Mouse (Mus musculus) thymus, postnatal 14 days (tissue): ENCODE results near the gene 1810049J17Rik.
A peak's percentile ranks its signal among the peaks of the same experiment; 100 is the strongest.
"Not testable (repeated sequence)": the region's sequence is repeated elsewhere in the genome, so short reads cannot be mapped to it uniquely, and the experiment has no call there.

ENCODE experiments used
- DNase-seq: peaks from one replicate; pipeline ENCODE4 v3.0.0; 2021

Gene 1810049J17Rik

DNA sequence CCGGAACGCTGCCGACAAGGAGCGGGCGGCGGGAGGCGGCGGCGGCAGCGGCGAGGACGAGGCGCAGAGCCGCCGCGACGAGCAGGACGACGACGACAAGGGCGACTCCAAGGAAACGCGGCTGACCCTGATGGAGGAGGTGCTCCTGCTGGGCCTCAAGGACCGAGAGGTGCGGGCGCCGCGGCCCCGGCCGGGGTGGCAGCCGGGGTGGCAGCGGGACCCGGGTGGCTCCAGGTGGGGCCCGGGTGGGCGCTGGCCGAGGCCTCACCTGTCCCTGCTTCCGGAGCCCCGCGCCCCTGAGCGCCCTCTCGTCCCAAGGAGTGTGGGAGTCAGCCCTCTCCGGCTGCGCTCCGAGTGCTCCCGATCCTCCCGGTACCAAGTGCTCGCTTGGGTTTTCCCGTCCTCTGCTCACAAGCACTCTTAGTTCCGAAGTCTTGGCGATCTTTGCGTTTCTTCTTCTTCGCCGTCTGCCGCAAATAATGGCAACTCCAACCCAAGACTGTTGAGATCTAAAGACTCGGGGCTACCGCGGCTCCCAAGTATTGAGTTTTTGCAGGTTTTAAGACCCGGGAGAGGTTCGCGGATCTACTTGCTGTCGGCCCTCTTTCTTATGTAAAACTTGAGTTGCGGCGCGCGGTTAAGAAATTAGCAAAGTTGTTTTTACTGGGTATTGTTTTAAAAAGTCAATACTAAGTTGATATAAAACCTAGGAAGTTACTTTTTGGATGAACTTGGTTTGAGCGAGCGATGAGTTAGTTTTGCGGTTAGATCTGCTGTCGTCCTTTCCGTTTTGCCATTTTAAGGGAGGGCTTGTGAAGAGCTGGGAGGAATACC lies at the start of gene 1810049J17Rik:
1810049J17Rik (minus strand) TSS at position 112 of the 834 bp plus-strand sequence.
- DNase-seq, result peak; percentile 66

DNA sequence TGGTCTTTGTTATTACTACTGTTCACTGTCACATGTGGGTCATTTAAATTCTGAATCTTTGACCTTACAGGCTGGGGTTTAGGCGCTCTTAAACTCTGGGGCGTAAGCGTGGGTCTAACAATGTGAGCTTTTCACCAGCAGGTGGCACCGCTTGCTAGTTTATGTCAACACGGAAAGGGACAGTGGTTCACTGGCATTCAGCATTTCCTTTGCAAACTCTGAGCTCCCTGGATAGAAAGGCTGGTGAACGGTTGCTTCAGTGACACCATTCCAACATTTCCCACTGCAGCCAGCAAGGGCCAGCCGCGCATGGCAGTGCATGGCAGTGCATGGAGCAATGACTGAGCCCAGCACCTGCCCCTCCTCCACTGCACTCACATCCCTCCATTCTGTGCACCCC lies 49.5 kb upstream of the 1810049J17Rik start:
- peak; percentile 78 for DNase-seq

DNA sequence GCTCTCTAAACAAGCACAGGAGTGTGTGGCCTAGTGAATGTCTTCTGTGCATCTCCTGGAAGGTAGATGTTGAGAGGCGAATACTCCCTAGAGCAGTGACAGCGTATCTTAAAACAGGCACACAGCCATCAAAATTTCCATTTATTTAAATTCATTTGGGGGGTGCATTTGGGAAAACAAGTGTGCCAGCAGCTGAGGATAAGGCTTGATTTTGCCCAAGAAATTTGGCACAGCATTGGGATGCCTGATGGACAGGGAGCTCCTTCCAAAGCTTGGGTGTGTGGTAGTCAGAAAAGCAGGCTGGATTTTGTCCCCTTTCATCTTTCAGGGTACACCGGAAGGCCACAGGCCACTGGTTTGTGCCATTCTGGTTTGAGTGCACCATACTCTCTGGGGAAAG lies 48.4 kb upstream of the 1810049J17Rik start:
- DNase-seq, result no peak

DNA sequence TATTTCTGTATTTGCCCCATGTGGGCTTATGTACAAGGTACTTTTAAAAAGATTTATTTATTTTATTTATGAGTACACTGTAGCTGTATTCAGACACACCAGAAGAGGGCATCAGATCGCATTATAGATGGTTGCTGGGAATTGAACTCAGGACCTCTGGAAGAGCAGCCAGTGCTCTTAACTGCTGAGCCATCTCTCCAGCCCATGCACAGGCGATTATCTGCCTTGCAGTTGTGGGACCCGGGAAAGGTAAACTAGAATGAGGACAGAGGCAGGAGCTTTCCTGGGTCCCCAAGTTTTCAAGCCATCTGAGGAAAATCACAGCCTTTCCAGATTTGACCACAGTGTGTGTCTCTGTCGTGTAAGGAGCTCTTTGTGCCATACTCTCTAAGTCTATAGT lies 47.2 kb upstream of the 1810049J17Rik start:
- DNase-seq, result no peak

DNA sequence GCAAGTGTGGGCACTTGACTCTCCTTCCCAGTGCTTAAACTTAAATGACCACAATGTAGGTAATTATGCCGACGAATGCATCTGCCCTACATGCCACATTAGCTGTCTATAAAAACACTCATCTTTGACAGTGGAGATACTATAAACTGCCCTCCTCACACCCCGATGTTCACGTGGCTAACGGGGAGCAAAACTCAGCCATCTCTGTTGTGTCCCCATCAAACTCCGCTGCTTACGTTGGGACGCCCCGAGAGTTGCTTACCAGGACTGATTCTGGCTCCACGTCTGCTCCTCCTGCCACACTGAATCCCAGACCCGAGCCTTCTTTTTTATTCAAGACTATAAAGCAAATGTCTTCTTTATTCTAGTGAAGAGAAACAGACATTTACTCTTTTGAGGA lies 46.7 kb upstream of the 1810049J17Rik start:
- no peak for DNase-seq

DNA sequence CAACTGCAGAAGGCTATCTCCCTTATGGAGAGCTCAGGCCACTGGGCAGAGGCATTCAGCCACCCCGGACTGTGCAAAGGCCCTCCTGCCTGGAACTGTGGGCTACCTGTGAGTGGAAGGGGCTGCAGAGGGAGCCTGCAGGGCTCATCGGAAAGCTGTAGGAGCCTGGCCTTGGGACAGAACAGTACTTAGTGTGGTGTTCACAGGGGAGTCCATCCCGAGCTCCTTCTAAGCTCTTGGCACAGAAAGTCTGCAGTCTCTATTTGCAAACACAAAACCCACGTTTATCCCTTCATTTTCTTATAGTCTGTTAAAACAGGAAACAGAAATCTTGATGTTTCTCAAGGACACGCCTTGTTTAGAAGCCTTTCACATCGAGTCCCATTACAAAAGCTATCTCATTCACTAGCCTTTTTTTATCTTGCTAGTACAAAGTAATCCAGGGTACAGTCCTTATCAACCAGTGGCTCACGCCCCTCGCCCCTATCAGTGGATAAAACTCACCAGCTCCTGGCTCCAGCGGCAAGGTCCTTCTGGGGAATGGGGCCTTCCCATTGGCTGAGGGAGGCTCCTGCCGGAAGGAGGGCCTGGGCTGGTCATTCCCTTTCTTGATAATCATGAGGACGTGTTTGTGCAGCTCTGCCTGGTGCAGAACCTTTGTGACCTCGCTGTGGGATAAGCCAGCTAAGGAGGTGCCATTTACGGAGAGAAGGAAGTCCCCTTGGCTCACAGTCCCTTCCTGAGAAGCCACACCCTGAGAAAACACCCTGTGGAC lies 45.8 kb upstream of the 1810049J17Rik start:
- DNase-seq, result no peak

DNA sequence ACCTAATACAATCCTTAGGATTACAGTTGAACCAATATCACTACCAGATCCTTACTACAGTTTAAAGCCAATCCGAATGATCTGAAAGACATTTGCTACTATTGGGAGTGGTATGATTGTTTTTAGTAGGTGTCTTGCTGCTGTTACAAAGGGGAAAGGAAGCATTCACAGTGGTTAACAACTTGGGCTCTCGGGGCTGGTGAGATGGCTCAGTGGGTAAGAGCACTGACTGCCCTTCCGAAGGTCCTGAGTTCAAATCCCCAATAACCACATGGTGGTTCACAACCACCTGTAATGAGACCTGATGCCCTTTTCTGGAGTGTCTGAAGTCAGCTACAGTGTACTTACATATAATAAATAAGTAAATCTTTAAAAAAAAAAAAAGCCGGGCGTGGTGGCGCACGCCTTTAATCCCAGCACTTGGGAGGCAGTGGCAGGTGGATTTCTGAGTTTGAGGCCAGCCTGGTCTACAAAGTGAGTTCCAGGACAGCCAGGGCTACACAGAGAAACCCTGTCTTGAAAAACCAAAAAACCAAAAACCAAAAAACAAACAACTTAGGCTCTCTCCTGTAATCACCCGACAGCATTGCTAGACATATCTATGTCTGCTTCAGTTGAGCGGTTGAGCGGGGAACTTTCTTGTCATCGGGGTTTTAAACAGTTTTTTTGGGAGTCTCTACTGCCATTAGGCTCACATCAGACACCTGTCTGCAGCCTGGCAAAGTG lies 45.0 kb upstream of the 1810049J17Rik start:
- not testable (repeated sequence) for DNase-seq

DNA sequence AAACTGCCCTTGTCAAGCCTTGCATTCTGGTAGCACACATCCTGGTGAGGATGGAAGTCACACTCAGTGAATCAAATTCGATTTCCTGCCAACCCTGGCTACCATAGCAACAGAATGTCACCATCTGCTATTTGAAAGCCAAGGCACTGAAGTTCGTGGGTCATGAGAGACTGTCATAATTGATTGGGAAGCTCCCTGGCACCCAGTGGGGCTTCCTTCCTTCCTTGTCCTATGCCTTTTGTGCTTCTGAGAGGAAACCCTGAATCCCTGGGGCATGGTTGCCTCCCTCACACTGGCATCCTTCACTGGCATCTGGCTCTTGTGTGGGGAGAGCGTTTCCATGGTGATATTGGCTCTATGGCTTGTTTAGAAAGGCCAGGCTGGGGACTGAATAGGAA lies 44.4 kb upstream of the 1810049J17Rik start:
- no peak for DNase-seq

DNA sequence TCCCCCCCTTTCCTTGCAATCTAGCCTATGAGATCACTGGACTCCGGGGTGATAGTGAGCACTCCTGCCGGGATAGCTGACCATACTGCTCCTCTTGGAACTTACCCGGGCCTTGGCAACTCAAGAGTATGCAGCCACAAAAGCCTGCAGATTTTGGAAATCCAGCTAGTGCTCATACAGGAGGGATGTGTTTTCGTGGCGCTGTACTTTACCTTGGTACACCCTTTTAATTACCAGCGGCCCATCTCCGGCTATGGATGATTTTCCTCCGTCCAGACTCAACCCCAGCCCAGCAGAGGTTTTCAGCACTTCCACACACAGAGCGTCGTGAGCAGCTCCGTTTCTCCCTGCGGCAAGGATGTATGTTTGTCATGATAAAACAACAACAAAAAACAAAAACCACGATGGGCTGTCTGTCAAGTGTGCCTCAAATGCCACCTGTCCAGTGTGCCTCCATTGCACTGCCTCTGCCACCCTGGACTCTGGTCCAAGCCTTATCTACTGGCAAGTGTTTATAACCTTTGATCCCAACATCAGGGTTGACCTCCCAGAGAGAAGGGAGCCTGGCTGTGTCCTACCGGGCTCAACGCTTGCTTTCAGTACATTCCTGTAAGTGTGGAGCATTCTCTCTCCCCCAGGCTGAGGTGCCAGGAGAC lies 43.8 kb upstream of the 1810049J17Rik start:
- DNase-seq, result no peak

DNA sequence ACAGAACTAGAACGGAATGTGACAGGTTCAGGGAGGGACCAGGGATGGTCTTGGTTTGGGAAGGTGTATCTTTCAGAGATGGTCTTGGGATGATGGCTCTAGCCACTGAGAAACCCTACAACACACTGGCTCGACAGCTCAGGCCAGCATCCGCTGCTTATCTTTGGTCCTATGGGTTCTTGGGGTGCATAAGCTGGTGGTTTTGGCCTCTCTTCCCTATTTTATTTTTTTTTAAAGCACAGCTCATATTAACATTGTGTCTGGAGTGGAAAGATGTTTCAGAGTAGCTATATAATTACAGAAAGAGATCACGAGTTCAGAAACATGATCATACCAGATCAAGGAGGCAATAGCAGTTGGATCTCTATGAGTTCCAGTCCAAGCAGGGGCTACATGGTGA lies 42.4 kb upstream of the 1810049J17Rik start:
- no peak for DNase-seq

DNA sequence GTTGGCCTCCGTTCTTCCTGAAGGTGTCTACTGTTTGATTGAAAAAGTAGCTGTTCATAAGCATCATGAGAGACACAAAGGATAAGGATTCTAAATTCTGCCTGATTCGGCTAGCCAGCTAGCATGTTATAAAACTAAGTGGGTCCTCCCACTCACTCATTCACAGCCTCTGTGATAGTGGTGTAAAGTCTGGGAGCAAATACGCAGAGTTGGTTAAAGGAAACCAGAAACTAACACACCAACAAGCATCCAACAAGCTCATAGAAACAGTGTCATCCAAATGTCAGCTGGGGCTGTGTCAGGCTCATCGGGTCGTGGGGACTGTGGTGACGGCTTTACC lies 41.0 kb upstream of the 1810049J17Rik start:
- DNase-seq, result no peak

DNA sequence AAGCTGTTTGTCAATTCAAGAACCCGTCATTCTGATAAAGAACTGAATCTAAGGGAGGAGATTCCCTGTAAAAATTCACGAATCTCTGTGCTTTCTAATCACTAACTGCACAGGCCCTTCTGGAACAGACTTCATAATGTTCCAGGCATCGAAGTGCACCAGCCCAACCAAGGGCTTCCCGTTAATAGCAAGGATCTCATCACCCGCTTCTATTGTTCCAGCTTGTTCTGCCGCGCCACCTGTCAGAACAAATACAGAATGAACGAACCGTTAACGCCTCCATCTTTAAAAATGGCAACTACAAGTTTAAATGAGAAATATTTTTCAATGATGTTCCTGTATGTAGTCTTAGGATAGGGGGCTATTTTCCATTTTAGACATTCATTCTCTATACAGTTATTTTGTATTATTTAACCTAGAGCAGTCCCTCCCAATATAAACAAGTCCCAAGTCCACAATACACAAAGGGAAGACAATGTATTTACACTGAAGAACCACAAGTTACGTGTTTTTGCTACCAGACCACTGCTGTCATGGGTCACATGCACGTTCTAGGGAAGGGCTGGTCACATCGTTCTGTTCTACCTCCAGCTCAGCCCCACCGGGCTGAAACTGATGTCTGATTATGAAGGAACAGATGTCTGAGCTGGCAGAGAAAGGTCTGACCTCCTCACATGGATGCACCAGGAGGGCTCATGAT lies 40.5 kb upstream of the 1810049J17Rik start:
- no peak for DNase-seq

DNA sequence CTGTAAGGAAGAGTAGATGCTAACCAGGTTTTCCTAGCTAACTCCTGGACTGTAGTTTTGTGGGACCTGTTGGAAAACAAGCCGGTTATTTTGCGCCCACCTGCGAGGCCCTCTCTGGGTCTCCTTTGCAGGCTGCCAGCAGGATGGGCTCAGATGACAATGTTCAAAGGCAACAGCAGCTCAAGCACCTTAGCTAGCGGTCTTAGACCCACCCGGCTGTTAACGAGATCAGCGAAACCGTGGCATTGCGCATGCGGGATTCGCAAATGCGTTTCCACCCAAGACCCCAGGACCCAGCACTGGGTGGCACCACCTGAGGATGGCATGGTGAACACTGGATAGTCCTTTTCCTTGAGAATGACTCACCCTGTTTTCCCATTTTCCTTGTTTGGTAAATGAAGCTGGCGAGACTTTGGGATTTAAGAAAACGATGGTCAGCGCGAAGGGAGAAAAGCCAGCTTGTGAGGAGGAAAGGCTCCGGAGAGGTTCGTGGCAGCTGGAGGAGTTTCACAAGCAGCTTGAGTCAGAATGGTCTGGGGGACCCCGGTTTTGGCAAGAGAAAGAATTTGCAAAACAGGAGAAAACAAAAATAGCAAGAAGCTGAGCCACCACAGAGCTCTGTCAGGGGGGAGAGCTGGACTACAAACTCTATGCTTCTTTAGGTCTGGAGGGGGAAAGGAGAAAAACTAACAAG lies 39.0 kb upstream of the 1810049J17Rik start:
- no peak for DNase-seq

DNA sequence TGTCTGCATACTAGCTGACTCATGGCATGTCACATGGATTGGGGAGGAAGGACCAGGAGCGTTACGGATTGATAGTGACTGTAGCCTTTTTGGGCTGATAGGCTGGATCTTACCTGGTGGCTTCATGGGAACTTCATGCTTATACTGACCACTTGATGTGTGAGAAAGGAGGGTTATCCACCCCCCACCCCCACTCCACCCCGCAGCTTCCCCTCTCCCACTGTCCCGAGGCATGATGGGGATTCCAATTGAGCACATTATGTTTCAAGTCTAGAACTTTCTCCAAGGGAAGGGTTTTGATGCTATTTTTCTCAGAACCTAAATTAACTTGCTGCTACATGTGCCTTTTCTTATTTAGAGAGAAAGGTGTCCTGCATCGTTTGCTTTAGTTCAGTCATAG lies 36.7 kb upstream of the 1810049J17Rik start:
- no peak for DNase-seq

DNA sequence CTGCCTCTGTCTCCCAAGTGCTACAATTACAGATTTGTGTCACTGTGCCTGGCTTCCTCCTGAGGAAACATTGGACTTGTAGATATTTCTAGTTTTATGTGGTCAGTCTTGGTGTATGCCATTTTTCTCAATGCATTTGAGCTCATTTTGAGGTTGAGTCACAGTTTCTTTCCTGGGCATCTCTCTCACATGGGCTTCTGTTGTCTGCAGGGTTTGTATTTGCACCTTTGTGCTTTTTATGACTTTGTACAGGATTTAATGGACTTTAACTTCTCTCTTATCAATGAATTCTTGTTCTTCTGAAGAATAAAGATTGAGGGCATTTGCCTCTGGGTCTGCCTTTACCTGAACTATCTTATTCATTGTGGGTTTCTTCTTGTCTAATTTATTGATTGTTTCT lies 35.8 kb upstream of the 1810049J17Rik start:
- no peak for DNase-seq

DNA sequence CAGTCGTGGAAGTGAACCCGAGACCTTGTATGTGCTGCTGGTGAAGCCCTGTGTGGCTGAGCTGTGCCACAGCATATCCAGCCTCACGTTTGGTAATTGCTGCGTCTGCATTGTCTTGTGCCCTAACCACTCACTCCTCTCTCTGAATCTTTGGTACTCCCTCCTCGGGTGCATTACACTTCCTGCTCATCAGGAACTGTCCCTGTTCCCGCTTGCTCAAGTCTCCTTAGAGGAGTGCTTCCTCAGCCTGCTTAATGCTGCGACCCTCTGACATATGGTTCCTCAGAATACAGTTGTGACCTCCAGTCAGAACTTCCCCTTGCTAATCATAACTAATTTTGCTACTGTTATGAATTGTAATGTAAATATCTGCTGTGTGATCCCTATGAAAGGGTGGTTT lies 34.2 kb upstream of the 1810049J17Rik start:
- DNase-seq, result no peak

DNA sequence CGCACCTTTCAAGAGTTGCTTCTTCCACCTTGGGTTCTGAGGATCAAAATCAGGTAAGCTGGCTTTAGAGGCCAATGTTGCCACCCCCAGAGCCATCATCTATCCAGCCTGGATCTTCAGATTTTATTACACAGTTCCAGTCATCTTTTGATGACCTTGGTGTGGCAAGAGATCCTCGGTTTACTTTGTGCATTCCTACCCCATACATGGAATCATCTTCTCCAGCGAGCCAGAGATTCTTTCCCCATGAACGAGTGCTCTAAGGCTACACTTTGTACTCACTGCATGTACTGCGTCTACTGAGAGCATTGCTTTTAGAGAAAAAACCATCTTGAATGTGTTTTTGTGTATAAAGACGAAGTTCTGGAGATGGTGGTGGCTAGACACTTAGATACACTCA lies 33.6 kb upstream of the 1810049J17Rik start:
- no peak for DNase-seq

DNA sequence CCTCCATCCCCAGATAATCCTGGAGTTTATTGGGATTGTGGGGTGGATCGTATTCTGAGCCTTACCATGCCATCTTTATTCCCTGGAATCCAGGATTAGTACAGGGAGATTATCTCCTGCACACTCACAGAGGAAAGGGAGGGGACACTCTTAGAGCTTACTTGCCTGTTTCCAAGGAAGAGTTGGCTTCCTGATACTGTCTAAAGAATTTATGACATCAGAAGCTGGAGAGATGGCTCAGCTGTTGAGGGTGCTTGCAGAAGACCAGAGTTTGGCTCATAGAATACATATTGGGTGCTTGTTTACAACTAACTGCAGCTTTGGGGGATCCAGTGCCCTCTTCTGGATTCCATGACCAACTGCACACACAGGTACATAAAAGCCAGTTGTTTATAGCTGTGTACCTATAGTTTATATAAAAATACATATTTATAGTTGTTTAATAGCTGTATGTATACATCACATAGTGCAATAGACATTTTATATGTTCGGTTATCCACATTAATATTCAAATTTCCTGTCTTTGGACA lies 32.6 kb upstream of the 1810049J17Rik start:
- DNase-seq, result no peak

DNA sequence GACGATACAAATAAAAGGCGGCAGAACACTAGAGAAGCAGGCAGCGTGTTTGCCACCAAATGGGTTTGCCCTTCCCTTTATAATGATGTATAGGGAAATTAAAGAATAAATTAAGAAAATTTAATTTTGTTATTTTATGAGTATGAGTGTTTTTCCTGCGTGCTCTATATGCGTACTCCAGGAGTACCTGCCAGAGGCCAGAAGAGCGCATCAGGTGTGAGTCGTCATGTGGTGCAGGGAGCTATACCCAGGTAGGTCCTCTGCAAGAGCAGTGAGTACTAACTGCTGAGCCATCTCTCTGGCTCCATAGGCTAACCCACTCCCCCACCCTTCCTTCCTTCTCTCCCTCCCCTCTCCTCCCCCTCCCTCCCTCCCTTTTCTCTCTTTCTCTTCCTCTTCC lies 29.8 kb upstream of the 1810049J17Rik start:
- DNase-seq, result no peak

DNA sequence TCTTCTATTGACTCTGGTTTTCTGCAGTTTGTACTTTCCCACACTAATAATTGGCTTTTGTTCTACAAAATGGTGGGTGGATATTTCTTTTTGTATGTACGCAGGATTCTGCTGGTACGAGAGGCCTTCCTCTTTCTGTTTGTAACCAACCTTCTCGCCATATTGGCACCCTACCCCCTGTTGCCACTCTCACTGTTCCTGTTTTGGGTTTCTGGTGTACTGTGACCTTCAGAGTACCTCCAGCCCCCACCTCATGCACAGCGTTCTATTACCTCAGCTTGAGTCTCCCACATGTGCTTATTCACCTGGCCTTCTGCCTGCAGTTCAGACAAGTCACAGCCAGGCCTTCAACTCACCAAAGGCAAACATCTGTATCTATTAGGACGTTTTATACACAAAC lies 28.1 kb upstream of the 1810049J17Rik start:
- no peak for DNase-seq

DNA sequence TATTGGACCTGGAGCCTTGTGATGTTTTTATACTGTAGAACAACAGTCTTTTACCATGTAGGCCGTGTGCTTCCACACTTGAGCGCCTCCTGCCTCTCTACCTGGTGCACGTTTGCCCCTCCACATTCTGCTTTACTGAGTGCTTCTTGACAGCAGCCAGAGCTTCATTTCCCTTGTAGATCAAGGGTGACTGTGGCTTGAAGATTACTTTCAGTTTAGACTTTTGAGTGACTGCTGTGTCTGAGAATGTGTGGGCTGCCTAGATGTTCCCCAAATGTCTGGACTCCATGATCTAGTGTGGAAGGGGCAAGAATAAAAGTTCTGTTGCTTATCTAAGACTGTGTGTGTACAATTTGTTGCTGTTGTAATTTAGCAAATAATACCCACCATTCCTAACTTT lies 27.3 kb upstream of the 1810049J17Rik start:
- DNase-seq, result peak; percentile 14

DNA sequence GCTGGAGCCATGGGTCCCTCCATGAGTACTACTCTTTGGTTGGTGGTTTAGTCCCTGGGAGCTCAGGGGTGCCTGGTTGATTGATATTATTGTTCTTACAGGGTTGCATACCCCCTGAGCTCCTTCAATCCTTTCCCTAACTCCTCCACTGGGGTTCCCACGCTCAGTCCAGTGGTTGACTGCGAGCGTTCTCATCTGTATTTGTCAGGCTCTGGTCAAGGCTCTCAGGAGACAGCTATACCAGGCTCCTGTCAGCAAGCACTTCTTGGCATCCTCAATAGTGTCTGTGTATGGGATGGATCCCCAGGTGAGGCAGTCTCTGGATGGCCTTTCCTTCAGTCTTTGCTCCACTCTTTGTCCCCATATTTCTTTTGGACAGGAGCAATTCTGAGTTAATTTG lies 25.2 kb upstream of the 1810049J17Rik start:
- no peak for DNase-seq
